Mouse (Mus musculus): ENCODE measurements around the gene Dop1a. TPM values are rescaled to one million over a fixed set of nuclear protein-coding genes. Genes with fewer than 3 reads are reported as not detected.

The Dop1a gene
- total and polyA plus RNA-seq, 3 experiments, result 9.1 to 17.9 (median 16.2) TPM

GRCm38 (mm10) chr9:86560543-86560942 is 93.6 kb downstream of the Dop1a start:
- Histone ChIP-seq H3K27ac (no peak overlapping the region), H3K4me1 (ENCODE audit: control insufficient read depth, insufficient read depth, low read length) (no peaks in the 10 kb centered on the region), H3K79me2 (replicated peaks; ENCODE audit: control insufficient read depth, insufficient read depth, low read length) (no peaks in the 10 kb centered on the region), H3K27me3 (ENCODE audit: control insufficient read depth, insufficient read depth, low read length) (no peaks in the 10 kb centered on the region), H3K4me3 (no peak overlapping the region), H3K9ac (ENCODE audit: low read depth, low read length) (no peak overlapping the region), H3K36me3 (ENCODE audit: control insufficient read depth, insufficient read depth, low read length) (no peaks in the 10 kb centered on the region; the same call in 1 of the 2 replicates)
- intact Hi-C loops (cut with DNase I), result no loop called here
- WGBS, result 74% methylated on average over 3 of the region's 3 CpGs
- TF ChIP-seq POLR2A (IDR thresholded peaks at IDR 0.05; ENCODE audit: insufficient read depth, low read depth, low read length) (no peak), CTCF (IDR thresholded peaks at IDR 0.05) (no peak), EP300 (IDR thresholded peaks at IDR 0.05; ENCODE audit: insufficient read depth, low read depth, low read length) (no peak)
- no peak for DNase-seq

- Histone ChIP-seq H3K9ac (ENCODE audit: low read depth, low read length) (no peak overlapping the region), H3K27me3 (ENCODE audit: control insufficient read depth, insufficient read depth, low read length) (no peaks in the 10 kb centered on the region), H3K27ac (no peak overlapping the region), H3K4me3 (no peak overlapping the region), H3K4me1 (ENCODE audit: control insufficient read depth, insufficient read depth, low read length) (peaks cover 4% of the 10 kb centered on the region), H3K79me2 (replicated peaks; ENCODE audit: control insufficient read depth, insufficient read depth, low read length) (no peaks in the 10 kb centered on the region), H3K36me3 (ENCODE audit: control insufficient read depth, insufficient read depth, low read length) (no peaks in the 10 kb centered on the region)
- no peak for DNase-seq
- no peak for TF ChIP-seq CTCF (IDR thresholded peaks at IDR 0.05)
- 55% methylated on average over 3 of the region's 3 CpGs for WGBS
- intact Hi-C loops (cut with DNase I), result loop anchor here (5.0 kb wide), 1 partner anchor 52 kb away; no protein-coding TSS in a partner anchor
Observed at GRCm38 (mm10) chr9:86569314-86569910, 102.5 kb downstream of the Dop1a start.

GRCm38 (mm10) chr9:86570261-86570890 is 103.4 kb downstream of the Dop1a start:
- DNase-seq, result no peak
- WGBS, result 71% methylated on average over 10 of the region's 10 CpGs
- TF ChIP-seq CTCF (IDR thresholded peaks at IDR 0.05) (no peak), POLR2A (IDR thresholded peaks at IDR 0.05; ENCODE audit: insufficient read depth, low read depth, low read length) (no peak), EP300 (IDR thresholded peaks at IDR 0.05; ENCODE audit: insufficient read depth, low read depth, low read length) (no peak)
- H3K4me3 ChIP-seq, result no peak overlapping the region; the same call in 1 of the 2 replicates
- H3K27ac ChIP-seq, result no peak overlapping the region
- intact Hi-C loops (cut with DNase I), result loop anchor here (2.0 to 10.0 kb wide), 3 partner anchors 104 to 816 kb away; partner anchors contain the start of genes Cyb5r4 and Dop1a
- peaks cover 4% of the 10 kb centered on the region for H3K4me1 ChIP-seq (ENCODE audit: control insufficient read depth, insufficient read depth, low read length)
- H3K27me3 ChIP-seq (ENCODE audit: control insufficient read depth, insufficient read depth, low read length), result no peaks in the 10 kb centered on the region
- H3K36me3 ChIP-seq (ENCODE audit: control insufficient read depth, insufficient read depth, low read length), result no peaks in the 10 kb centered on the region
- H3K9ac ChIP-seq (ENCODE audit: low read depth, low read length), result no peak overlapping the region
- no peaks in the 10 kb centered on the region for H3K79me2 ChIP-seq (replicated peaks; ENCODE audit: control insufficient read depth, insufficient read depth, low read length)

- H3K4me1 ChIP-seq (ENCODE audit: control insufficient read depth, insufficient read depth, low read length), result peaks cover 4% of the 10 kb centered on the region
- peak overlapping the region; percentile 79 for H3K4me3 ChIP-seq
- no peaks in the 10 kb centered on the region for H3K79me2 ChIP-seq (replicated peaks; ENCODE audit: control insufficient read depth, insufficient read depth, low read length)
- no peak for DNase-seq
- intact Hi-C loops (cut with DNase I), result loop anchor here (2.0 to 10.0 kb wide), 3 partner anchors 104 to 816 kb away; partner anchors contain the start of genes Cyb5r4 and Dop1a
- 14% methylated on average over 8 of the region's 8 CpGs for WGBS
- no peaks in the 10 kb centered on the region for H3K27me3 ChIP-seq (ENCODE audit: control insufficient read depth, insufficient read depth, low read length)
- no peak overlapping the region for H3K27ac ChIP-seq
- TF ChIP-seq POLR2A (IDR thresholded peaks at IDR 0.05; ENCODE audit: insufficient read depth, low read depth, low read length) (no peak), CTCF (IDR thresholded peaks at IDR 0.05) (no peak), EP300 (IDR thresholded peaks at IDR 0.05; ENCODE audit: insufficient read depth, low read depth, low read length) (no peak)
- no peaks in the 10 kb centered on the region for H3K36me3 ChIP-seq (ENCODE audit: control insufficient read depth, insufficient read depth, low read length)
- peak overlapping the region; percentile 37; the same call in 1 of the 2 replicates for H3K9ac ChIP-seq (ENCODE audit: low read depth, low read length)
Observed at GRCm38 (mm10) chr9:86570946-86571345, 104.0 kb downstream of the Dop1a start.

- peak within 1 kb of the TSS; percentile 62 for H3K27ac ChIP-seq
- H3K4me1 ChIP-seq (ENCODE audit: control insufficient read depth, insufficient read depth, low read length), result peaks cover 4% of the 10 kb centered on the region
- H3K27me3 ChIP-seq (ENCODE audit: control insufficient read depth, insufficient read depth, low read length), result no peaks in the 10 kb centered on the region
- DNase-seq, result peak; percentile 96 to 97
- no peaks in the 10 kb centered on the region for H3K79me2 ChIP-seq (replicated peaks; ENCODE audit: control insufficient read depth, insufficient read depth, low read length)
- TF ChIP-seq CTCF (IDR thresholded peaks at IDR 0.05), result no peak
- TF ChIP-seq POLR2A (IDR thresholded peaks at IDR 0.05; ENCODE audit: insufficient read depth, low read depth, low read length), result peak; percentile 91
- intact Hi-C loops (cut with DNase I), result loop anchor here (2.0 to 10.0 kb wide), 3 partner anchors 105 to 817 kb away; partner anchors contain the start of genes Cyb5r4 and Dop1a
- WGBS, result under 1% methylated on average over 59 of the region's 59 CpGs
- peak within 1 kb of the TSS; percentile 79 for H3K4me3 ChIP-seq
- no peaks in the 10 kb centered on the region for H3K36me3 ChIP-seq (ENCODE audit: control insufficient read depth, insufficient read depth, low read length)
- peak within 1 kb of the TSS; percentile 85 for H3K9ac ChIP-seq (ENCODE audit: low read depth, low read length)
Observed at GRCm38 (mm10) chr9:86571540-86572135, 104.7 kb downstream of the Dop1a start, which contains the start of the genes Pgm3 and Rwdd2a. Gene Pgm3, minus strand, starts transcription at chr9:86571842. Gene Rwdd2a, plus strand, starts transcription at chr9:86571991.

Measured in heart, adult 2 months (tissue).